Mouse (Mus musculus) lung, embryonic 14.5 days (tissue): ENCODE data around the gene Bach2. TPM values are rescaled to one million over a fixed set of nuclear protein-coding genes. Genes with fewer than 3 reads are reported as not detected.
A peak's percentile ranks its signal among the peaks of the same experiment; 100 is the strongest.

ENCODE experiments used
- ATAC-seq: fragments of 200-750 bp; cut with Nextera tagmentation; 2 replicates; pipeline ENCODE4 v1.8.0; 2017; ENCODE audit warnings: mild to moderate bottlenecking, moderate TSS enrichment, moderate library complexity; ENCODE audit not compliant: insufficient read depth
- DNase-seq: peaks from one replicate; pipeline ENCODE4 v3.0.0-alpha.2; 2015
- H3K27ac ChIP-seq: fragments of 300-500 bp; sonication (generic); 2 replicates; pipeline ENCODE4 v1.5.1; 2014; ENCODE audit warnings: low read depth, mild to moderate bottlenecking, moderate library complexity
- H3K27me3 ChIP-seq: fragments of 300-500 bp; sonication (generic); 2 replicates; pipeline ENCODE4 v1.6.1; 2014; ENCODE audit warnings: low read length, control low read depth; ENCODE audit not compliant: insufficient read depth
- H3K36me3 ChIP-seq: fragments of 300-500 bp; sonication (generic); 2 replicates; pipeline ENCODE4 v1.6.1; 2014; ENCODE audit warnings: control low read depth; ENCODE audit not compliant: insufficient read depth
- H3K4me1 ChIP-seq: fragments of 300-500 bp; sonication (generic); 2 replicates; pipeline ENCODE4 v1.6.1; 2014; ENCODE audit warnings: antibody characterized with exemption, control low read depth; ENCODE audit not compliant: insufficient read depth
- H3K4me2 ChIP-seq: fragments of 300-500 bp; sonication (generic); 2 replicates; pipeline ENCODE4 v1.6.1; 2014; ENCODE audit warnings: mild to moderate bottlenecking
- H3K4me3 ChIP-seq: fragments of 300-500 bp; sonication (generic); 2 replicates; pipeline ENCODE4 v1.5.1; 2014; ENCODE audit warnings: low read depth, low read length
- H3K9ac ChIP-seq: fragments of 300-500 bp; sonication (generic); 2 replicates; pipeline ENCODE4 v1.6.1; 2014
- H3K9me3 ChIP-seq: fragments of 300-500 bp; sonication (generic); 2 replicates; pipeline ENCODE4 v1.6.1; 2016; ENCODE audit warnings: low read depth, low read length, control low read depth
- CTCF ChIP-seq: IDR thresholded peaks from 2 replicates; pipeline ENCODE4 v1.5.1; 2016; ENCODE audit warnings: antibody characterized with exemption, low read depth
- WGBS: fragments of 180-500 bp; shearing (Covaris S2); extraction: QIAGEN DNeasy Blood & Tissue Kit; methylation state at CpG from one replicate; pipeline ENCODE4 v1.1.7; 2014; 5-methylcytosine and 5-hydroxymethylcytosine counted together
- polyA plus RNA-seq: library from polyadenylated mRNA; unstranded; fragments of >200 nt; fragmentation: Nextera tagmentation; extraction: Ambion mirVana; gene quantifications from 2 replicates; pipeline ENCODE4 v1.2.1, GENCODE M21; 2014

Gene Bach2
- polyA plus RNA-seq, 1 experiment from 2014 or later = 16.1 TPM

DNA sequence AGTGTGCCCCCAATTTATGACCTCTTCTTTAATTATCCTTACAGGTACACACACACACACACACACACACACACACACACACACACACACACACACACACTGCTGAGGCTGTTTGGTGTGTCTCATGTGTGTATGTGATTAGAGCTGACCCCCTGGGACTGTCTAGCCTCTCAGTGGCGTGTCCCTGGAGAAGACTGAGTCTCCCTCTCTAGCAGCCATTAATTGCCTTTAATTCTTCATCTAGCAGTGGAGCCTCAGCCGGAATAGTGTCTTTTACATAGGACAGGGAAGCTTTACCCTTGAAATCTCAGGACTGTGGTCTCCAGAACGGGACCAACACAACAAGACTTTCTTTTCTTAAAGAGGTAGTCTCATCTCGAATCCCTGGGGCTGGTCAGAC, 22.3 kb downstream of the Bach2 start:
- H3K9ac ChIP-seq = no peak overlapping the region; the same call in 1 of the 2 replicates
- no peak for TF ChIP-seq CTCF
- peaks cover 5% of the 10 kb centered on the region; the same call in 1 of the 2 replicates for H3K4me1 ChIP-seq
- 65% methylated on average over 4 of the region's 4 CpGs for WGBS
- H3K36me3 ChIP-seq = no peaks in the 10 kb centered on the region
- no peak overlapping the region for H3K4me3 ChIP-seq
- H3K27me3 ChIP-seq = no peaks in the 10 kb centered on the region
- ATAC-seq = no peak
- H3K9me3 ChIP-seq = no peaks in the 10 kb centered on the region
- DNase-seq = no peak
- H3K27ac ChIP-seq = no peak overlapping the region
- H3K4me2 ChIP-seq = no peak overlapping the region

DNA sequence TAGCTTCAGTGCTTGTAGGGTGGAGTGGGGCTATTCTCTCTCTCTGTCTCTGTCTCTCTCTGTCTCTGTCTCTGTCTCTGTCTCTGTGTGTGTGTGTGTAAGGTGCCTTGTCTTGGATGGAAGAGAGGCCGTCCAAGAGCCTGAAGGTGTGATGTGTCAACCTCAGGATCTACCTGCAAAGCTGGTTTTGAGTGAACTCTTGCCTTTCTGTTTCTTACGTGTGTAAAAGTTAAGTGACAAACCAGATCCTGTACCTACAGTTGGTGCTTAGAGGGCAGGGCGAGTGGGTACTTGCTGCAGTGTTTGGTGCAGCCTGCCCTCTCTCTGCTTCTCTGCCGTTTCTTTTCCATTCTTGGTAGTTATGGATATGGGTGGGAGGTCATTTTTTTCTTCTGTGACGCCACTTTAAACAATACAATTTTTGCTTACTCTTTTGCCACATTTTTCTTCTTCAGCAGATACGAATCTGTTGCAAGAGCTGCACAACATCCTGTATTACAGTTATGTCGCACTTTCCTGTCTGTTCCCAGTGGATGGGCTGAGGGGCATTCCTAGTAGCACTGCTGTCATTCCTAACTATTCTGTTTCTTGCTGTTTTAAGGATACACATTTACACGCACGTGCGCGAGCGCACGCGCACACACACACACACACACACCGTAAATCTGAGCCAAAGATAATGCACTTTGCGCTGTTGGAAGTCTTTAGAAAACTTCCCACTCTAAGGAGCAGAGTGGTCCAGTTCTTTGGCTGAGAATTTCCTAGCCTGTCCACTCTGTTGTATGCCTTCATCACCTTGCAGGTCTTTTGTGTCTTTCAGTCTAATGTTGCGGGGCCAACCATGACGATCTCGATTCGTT, 24.5 kb downstream of the Bach2 start:
- DNase-seq (peak; percentile 31), ATAC-seq (no peak)
- no peak overlapping the region for H3K4me3 ChIP-seq
- H3K4me1 ChIP-seq = peaks cover 5% of the 10 kb centered on the region; the same call in 1 of the 2 replicates
- no peak for TF ChIP-seq CTCF
- H3K9me3 ChIP-seq = no peaks in the 10 kb centered on the region
- H3K27ac ChIP-seq = no peak overlapping the region
- no peaks in the 10 kb centered on the region for H3K36me3 ChIP-seq
- no peaks in the 10 kb centered on the region for H3K27me3 ChIP-seq
- WGBS = 80% methylated on average over 20 of the region's 20 CpGs
- H3K9ac ChIP-seq = no peak overlapping the region
- H3K4me2 ChIP-seq = no peak overlapping the region

DNA sequence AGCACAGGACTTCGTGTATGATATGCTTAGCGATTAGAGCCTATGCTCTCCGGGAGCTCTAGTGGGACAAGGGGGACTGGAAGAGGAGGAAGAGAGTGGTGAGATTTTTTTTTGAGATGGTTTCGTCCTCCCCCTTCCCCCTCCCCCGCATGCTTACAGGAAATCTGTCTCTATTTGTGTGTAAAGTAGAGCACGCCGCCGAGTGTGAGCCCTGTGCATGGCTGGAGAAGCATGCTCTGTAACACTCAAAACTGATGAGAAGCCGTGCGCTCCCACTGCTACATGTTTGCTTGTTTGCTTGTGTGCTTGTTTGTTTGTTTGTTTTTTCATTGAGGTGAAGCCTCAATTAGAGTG, 25.1 kb downstream of the Bach2 start:
- Histone ChIP-seq H3K27me3 (no peaks in the 10 kb centered on the region), H3K4me1 (peaks cover 5% of the 10 kb centered on the region; the same call in 1 of the 2 replicates), H3K36me3 (no peaks in the 10 kb centered on the region), H3K27ac (no peak overlapping the region), H3K9me3 (no peaks in the 10 kb centered on the region), H3K4me3 (no peak overlapping the region), H3K4me2 (no peak overlapping the region), H3K9ac (no peak overlapping the region)
- TF ChIP-seq CTCF = no peak
- no peak for DNase-seq
- no peak for ATAC-seq
- WGBS = 63% methylated on average over 10 of the region's 10 CpGs

DNA sequence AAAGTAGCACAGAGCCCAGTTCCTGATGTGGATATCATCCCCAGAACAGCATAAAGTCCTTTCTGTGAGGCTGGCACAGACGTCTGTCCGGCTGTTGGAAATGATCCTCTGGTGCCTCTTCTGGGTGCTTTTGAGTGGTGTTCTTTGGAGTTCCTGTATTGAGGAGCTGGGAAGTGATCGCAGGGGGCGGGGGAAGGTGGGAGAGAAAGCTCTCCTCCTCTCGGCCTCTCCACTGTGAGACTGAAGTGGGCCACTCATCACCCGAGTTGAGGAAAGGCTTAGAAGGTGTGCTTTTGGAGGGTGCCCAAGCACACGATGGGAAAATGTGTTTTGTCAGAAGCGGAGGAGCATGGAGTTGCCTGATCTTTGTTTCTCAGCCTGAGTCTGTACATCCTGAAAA, 26.3 kb downstream of the Bach2 start:
- H3K9ac ChIP-seq = no peak overlapping the region
- no peak for TF ChIP-seq CTCF
- no peaks in the 10 kb centered on the region for H3K27me3 ChIP-seq
- no peak for DNase-seq
- H3K27ac ChIP-seq = 0 out of 2 replicates have a peak overlapping the region, but pooled peaks have one; percentile 9
- no peak overlapping the region for H3K4me2 ChIP-seq
- ATAC-seq = peak; percentile 28; the same call in 1 of the 2 replicates
- no peaks in the 10 kb centered on the region for H3K36me3 ChIP-seq
- H3K9me3 ChIP-seq = no peaks in the 10 kb centered on the region
- H3K4me1 ChIP-seq = peaks cover 5% of the 10 kb centered on the region; the same call in 1 of the 2 replicates
- no peak overlapping the region for H3K4me3 ChIP-seq
- 48% methylated on average over 8 of the region's 8 CpGs for WGBS

DNA sequence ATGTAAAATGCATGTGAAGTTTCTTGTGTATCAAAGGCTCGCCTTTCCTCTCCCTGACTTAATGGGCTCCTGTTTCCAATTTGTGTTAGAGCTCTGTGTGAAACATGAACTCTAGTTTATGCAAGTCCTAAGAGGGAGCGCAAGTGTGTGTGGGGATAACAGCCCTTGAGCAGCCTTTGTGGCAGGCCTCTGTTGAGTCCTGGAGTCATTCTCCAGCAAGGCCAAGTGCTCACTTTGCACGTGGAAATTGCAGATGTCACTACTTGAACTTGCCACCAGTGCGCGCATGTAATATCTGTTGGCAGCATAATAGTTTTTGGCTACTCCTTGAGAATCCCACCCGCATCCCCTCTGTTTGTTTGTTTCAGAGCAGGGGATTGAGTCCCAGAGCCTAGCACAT, 28.1 kb downstream of the Bach2 start:
- 67% methylated on average over 6 of the region's 6 CpGs for WGBS
- DNase-seq = no peak

DNA sequence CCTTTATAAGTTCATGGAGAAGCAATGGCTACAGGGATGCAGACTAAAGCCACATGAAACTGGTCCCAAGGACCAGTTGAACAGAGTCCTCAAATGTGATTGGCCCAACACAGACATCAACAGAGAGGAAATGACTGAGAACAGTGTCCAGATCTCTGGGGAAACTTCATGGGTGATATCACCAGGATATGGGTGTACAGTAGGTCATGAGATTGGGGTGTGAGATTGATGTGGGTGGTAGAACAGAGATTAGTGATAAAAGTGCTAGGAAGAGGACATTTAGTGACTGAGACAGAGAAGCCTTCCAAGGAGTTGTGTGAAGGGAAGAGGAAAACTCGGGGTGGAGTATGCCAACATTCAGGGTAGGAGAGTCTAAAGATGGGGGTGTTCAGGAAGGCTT, 29.4 kb downstream of the Bach2 start:
- no peak for ATAC-seq
- Histone ChIP-seq H3K9me3 (no peaks in the 10 kb centered on the region), H3K27ac (no peak overlapping the region), H3K27me3 (no peaks in the 10 kb centered on the region), H3K9ac (no peak overlapping the region), H3K4me2 (no peak overlapping the region), H3K4me1 (peaks cover 5% of the 10 kb centered on the region; the same call in 1 of the 2 replicates), H3K36me3 (no peaks in the 10 kb centered on the region), H3K4me3 (no peak overlapping the region)
- 88% methylated on average over 1 of the region's 1 CpGs for WGBS
- TF ChIP-seq CTCF = no peak
- no peak for DNase-seq

More for the DNA sequence above, 28.1 kb downstream of the Bach2 start:
- no peak overlapping the region for H3K4me3 ChIP-seq
- no peak overlapping the region for H3K4me2 ChIP-seq
- no peaks in the 10 kb centered on the region for H3K36me3 ChIP-seq
- peaks cover 5% of the 10 kb centered on the region; the same call in 1 of the 2 replicates for H3K4me1 ChIP-seq
- H3K9ac ChIP-seq = no peak overlapping the region
- H3K27me3 ChIP-seq = no peaks in the 10 kb centered on the region
- 0 out of 2 replicates have a peak overlapping the region, but pooled peaks have one; percentile 12 for H3K27ac ChIP-seq
- no peaks in the 10 kb centered on the region for H3K9me3 ChIP-seq
- TF ChIP-seq CTCF = no peak
- no peak for ATAC-seq

DNA sequence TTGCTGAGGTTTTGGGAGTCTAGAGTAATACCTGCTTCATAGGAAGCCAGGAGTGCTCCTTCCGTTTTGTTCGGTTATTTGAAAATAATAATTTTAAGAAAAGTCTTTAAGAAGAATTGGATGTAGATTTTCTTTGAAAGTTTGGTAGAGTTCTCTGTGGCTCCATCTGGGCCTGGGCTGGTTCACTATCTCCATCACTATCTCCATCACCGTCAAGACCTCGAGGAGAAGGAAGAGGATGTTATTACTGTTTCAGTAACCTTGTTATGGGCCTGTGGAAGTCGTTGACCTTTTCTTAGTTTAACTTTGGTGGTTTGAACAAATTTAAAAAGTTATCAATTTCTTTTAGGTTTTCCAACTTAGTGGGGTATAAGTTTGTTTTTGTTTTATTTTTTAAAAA, 33.8 kb downstream of the Bach2 start:
- Histone ChIP-seq H3K4me3 (no peak overlapping the region), H3K36me3 (no peaks in the 10 kb centered on the region), H3K9me3 (no peaks in the 10 kb centered on the region), H3K9ac (no peak overlapping the region), H3K27me3 (no peaks in the 10 kb centered on the region), H3K4me1 (no peaks in the 10 kb centered on the region), H3K4me2 (no peak overlapping the region), H3K27ac (no peak overlapping the region)
- TF ChIP-seq CTCF = no peak
- DNase-seq (no peak), ATAC-seq (no peak)
- 75% methylated on average over 5 of the region's 5 CpGs for WGBS
